Mouse (Mus musculus) bone marrow macrophage, adult 2 months (primary cell): ENCODE measurements around the gene Cyb561.

ENCODE experiments used
- CTCF ChIP-seq: IDR thresholded peaks from 2 replicates; pipeline ENCODE4 v1.5.1; 2012; ENCODE audit warnings: low read depth, mild to moderate bottlenecking, low read length, moderate library complexity
- POLR2A ChIP-seq: IDR thresholded peaks from 2 replicates; pipeline ENCODE4 v1.6.1; 2012; ENCODE audit warnings: mild to moderate bottlenecking, low read depth, low read length, borderline replicate concordance

DNA sequence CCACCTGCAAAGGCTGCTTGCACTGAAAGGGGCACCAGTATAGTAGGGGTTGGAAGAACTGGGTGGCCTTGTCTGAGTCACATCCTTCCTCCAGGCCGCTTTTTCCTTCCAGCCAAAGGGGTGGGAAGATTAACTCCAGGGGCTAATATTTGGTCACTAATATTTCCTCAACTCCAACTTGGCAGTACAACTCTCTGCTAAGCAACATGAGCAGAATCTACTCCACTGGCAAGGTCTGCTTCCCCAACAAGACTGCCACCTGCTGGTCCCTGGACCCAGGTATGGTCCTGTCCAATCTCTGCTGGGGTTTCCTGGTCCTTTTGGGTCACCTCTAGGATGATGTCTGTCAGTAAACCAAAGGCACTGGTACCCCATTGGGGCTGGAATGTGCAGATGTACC is 16.4 kb upstream of the Cyb561 start:
- TF ChIP-seq CTCF (peak; percentile 30), POLR2A (no peak)
